Mouse (Mus musculus) small intestine, adult 2 months (tissue): ENCODE results near the gene Mog.

Source experiments
- CTCF ChIP-seq: fragments of 200-500 bp; IDR thresholded peaks from 2 replicates; pipeline ENCODE4 v1.5.1; 2012; ENCODE audit warnings: low read depth, mild to moderate bottlenecking, control low read depth, inconsistent platforms, low read length, moderate library complexity, mixed read lengths; ENCODE audit not compliant: insufficient replicate concordance, insufficient read length; ENCODE audit errors: extremely low read depth
- POLR2A ChIP-seq: fragments of 200-500 bp; IDR thresholded peaks from 2 replicates; pipeline ENCODE4 v1.6.1; 2012; ENCODE audit warnings: low read depth, mild to moderate bottlenecking, control low read depth, inconsistent platforms, low read length, moderate library complexity

GRCm38 (mm10) chr17:37072080-37072729 is 49.0 kb upstream of the Mog start:
- TF ChIP-seq CTCF (no peak), POLR2A (no peak)
